Comparison of ENCODE assay signal across 1 mouse cellular context in the genomic region with DNA sequence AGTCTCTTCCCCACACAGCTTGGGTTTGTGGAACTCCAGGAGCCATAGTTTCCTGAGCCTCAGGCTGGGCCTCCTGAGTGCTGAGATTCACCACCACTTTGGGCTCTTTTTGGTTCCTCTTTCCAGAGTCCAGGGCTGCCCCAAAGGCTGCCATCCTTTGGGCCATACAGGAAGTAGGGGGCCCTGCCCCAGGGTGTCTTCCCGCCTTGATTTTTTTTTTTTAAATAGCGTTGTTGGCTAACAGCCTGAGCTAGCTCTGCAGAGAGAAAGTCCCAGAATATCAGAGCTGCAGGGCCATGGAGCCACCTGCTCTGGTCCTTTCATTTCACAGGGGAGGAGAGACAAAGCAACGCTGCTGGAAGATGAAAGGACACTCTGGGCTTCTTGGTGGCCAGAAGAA.
TF ChIP-seq lines count a peak whose summit lies in the region.

No protein-coding gene starts in this region.

TF ChIP-seq in CH12.LX, 34 proteins besides CTCF, POLR2A, EP300 and RAD21:
- TF ChIP-seq PAX5 (IDR thresholded peaks at IDR 0.05; ENCODE audit: low read length), result no peak
- peak; percentile 84 for TF ChIP-seq CHD2 (IDR thresholded peaks at IDR 0.05; ENCODE audit: low read length)
- TF ChIP-seq UBTF (IDR thresholded peaks at IDR 0.05; ENCODE audit: low read depth, low read length), result peak; percentile 71; the same call in 1 of the 2 replicates
- TF ChIP-seq MYC (IDR thresholded peaks at IDR 0.05; ENCODE audit: low read depth, low read length), result 0 out of 2 replicates have a peak, but pooled peaks have one; percentile 48
- peak; percentile 87 for TF ChIP-seq ETS1 (conservative IDR thresholded peaks at IDR 0.05; ENCODE audit: low read depth, low read length)
- TF ChIP-seq BHLHE40 (IDR thresholded peaks at IDR 0.05; ENCODE audit: low read depth, low read length), result peak; percentile 75
- no peak for TF ChIP-seq USF2 (conservative IDR thresholded peaks at IDR 0.05; ENCODE audit: low read depth, low read length)
- TF ChIP-seq CHD1 (IDR thresholded peaks at IDR 0.05; ENCODE audit: low read depth, low read length), result no peak
- peak; percentile 87 for TF ChIP-seq ELF1 (IDR thresholded peaks at IDR 0.05; ENCODE audit: low read depth, low read length)
- TF ChIP-seq ZC3H11A (IDR thresholded peaks at IDR 0.05; ENCODE audit: low read depth, low read length), result no peak
- peak; percentile 11; the same call in 1 of the 2 replicates for TF ChIP-seq JUN (IDR thresholded peaks at IDR 0.05; ENCODE audit: insufficient read depth, low read depth, low read length)
- peak; percentile 67 for TF ChIP-seq HCFC1 (IDR thresholded peaks at IDR 0.05; ENCODE audit: low read depth, low read length)
- peak; percentile 90 for TF ChIP-seq MEF2A (IDR thresholded peaks at IDR 0.05; ENCODE audit: borderline replicate concordance, low read depth, low read length)
- peak; percentile 60; the same call in 1 of the 2 replicates for TF ChIP-seq MAX (IDR thresholded peaks at IDR 0.05; ENCODE audit: low read length)
- TF ChIP-seq E2F4 (IDR thresholded peaks at IDR 0.05; ENCODE audit: insufficient replicate concordance, low read depth, low read length), result no peak
- TF ChIP-seq NRF1 (IDR thresholded peaks at IDR 0.05; ENCODE audit: low read depth, low read length), result no peak
- TF ChIP-seq SMC3 (IDR thresholded peaks at IDR 0.05; ENCODE audit: low read depth, low read length), result peak; percentile 29
- TF ChIP-seq ZKSCAN1 (IDR thresholded peaks at IDR 0.05; ENCODE audit: borderline replicate concordance, low read depth, low read length), result no peak
- TF ChIP-seq NELFE (IDR thresholded peaks at IDR 0.05; ENCODE audit: low read depth, low read length), result peak; percentile 74; the same call in 1 of the 2 replicates
- TF ChIP-seq POLR2AphosphoS2 (IDR thresholded peaks at IDR 0.05; ENCODE audit: low read depth, low read length), result no peak
- peak; percentile 79 for TF ChIP-seq SIN3A (IDR thresholded peaks at IDR 0.05; ENCODE audit: low read length)
- peak; percentile 98 for TF ChIP-seq ZNF384 (IDR thresholded peaks at IDR 0.05; ENCODE audit: low read depth, low read length)
- peak; percentile 94 for TF ChIP-seq MAZ (IDR thresholded peaks at IDR 0.05; ENCODE audit: low read depth, low read length)
- peak; percentile 86 for TF ChIP-seq TCF12 (IDR thresholded peaks at IDR 0.05; ENCODE audit: low read depth, low read length)
- TF ChIP-seq GABPA (IDR thresholded peaks at IDR 0.05; ENCODE audit: insufficient replicate concordance, low read depth, low read length), result no peak
- TF ChIP-seq USF1 (IDR thresholded peaks at IDR 0.05; ENCODE audit: low read depth, low read length), result no peak
- TF ChIP-seq ZMIZ1 (IDR thresholded peaks at IDR 0.05; ENCODE audit: low read depth, low read length), result no peak; the same call in 1 of the 2 replicates
- TF ChIP-seq JUND (conservative IDR thresholded peaks at IDR 0.05; ENCODE audit: low read depth, low read length), result peak; percentile 35; the same call in 1 of the 2 replicates
- TF ChIP-seq MAFK (IDR thresholded peaks at IDR 0.05; ENCODE audit: insufficient replicate concordance, low read length), result peak; percentile 50; the same call in 1 of the 2 replicates
- TF ChIP-seq KAT2A (IDR thresholded peaks at IDR 0.05; ENCODE audit: insufficient replicate concordance, low read length), result 0 out of 2 replicates have a peak, but pooled peaks have one; percentile 62
- TF ChIP-seq RCOR1 (conservative IDR thresholded peaks at IDR 0.05; ENCODE audit: low read depth, low read length), result peak; percentile 91; the same call in 1 of the 2 replicates
- 0 out of 2 replicates have a peak, but pooled peaks have one; percentile 54 for TF ChIP-seq MXI1 (IDR thresholded peaks at IDR 0.05; ENCODE audit: low read depth, low read length)
- peak; percentile 78; the same call in 1 of the 2 replicates for TF ChIP-seq TBP (conservative IDR thresholded peaks at IDR 0.05; ENCODE audit: low read depth, low read length)
- peak; percentile 91 for TF ChIP-seq IRF4 (IDR thresholded peaks at IDR 0.05; ENCODE audit: low read depth, low read length)
